Mouse (Mus musculus) kidney, postnatal 25 days (tissue): ENCODE results near the gene Il2ra.

Source experiments
- DNase-seq, 2 experiments: peaks; one replicate each; pipeline ENCODE4 v3.0.0; 2021; ENCODE audit warnings: mixed read lengths in 2 of 2

The Il2ra gene

DNA sequence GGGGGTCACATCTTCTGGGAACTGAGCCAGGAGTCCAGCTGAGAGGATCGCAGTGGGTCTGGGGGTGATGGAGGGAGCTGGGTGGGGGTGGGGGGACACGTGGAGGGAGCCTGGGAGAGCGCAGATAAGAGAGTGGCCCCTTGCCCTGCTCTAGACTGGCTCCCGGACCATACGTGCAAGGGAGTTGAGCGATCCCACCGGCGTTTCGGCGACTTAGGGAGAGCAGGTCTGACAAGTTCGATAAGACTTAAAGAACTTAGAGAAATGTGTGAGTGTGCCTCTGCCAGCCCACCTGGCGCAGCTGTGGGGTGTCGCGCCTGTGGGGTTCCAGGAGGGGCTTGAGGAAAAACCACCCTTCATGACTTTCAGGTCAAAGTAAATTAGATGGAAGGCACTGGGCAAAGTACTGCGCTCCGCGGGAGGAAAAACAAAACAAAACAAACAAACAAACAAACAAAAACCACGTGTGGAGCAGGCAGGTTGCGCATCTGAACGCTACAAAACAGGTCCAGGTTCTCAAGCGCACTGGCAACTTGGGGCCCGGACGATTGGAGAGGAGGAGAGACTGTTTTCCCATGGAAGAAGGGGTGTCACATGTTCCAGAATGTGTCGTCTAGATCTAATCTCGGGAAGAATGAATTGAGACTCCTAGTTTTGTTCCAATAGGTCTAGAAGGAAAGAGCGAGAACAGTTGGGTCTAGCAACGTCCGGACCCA is 63.6 kb downstream of the Il2ra start:
- DNase-seq: no peak

DNA sequence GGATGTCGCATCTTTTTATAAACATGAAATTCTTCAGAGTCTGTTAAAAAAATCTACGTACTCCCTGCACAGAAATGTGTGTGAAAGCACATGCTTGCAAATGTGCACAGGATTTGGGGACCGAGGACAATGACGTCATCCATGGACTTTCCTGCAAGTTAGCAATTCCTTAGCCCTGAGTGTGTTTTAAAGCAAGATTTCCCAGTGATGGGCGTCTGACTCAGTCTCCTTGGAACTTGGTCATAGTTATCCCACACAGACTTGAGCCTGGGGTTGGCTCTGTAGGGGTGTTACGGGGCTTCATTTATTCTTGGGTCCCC is 64.1 kb downstream of the Il2ra start:
- DNase-seq: no peak

DNA sequence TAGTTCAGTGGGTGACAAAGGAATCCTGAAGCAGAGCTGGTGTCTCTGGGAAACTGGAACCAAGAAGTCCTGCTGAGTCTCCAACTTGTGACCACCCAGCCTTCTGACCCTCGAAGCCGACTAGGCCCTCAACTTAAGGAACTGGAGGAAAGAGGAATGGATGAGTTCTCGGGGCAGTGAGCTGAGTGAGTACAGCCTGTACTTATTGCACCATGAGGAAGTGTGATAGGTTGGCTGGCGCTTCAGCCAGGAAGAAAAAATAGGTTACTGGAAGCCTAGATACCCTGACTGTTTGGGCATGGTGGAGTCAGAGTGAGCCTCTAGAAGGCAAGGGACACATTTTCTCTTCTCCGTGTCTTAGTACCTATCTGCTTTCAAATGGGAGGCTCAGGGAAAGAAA is 65.9 kb downstream of the Il2ra start:
- DNase-seq: no peak

DNA sequence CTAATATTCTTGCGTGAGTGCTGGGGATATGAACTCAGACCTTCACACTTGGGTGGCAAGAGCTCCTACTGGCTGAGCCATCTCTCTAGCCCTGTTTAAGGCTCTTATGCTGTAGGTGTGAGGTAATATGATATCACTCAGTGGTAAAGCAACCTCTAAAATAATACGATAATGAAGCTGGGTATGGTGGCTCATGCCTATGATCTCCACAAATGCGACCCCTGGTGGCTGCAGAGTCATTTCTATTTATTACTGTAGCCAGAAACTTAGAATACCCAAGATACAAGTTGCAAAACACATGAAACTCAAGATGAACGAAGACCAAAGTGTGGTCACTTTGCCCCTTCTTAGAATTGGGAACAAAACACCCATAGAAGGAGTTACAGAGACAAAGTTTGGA is 67.5 kb downstream of the Il2ra start:
- peak; percentile 47 to 78 for DNase-seq

DNA sequence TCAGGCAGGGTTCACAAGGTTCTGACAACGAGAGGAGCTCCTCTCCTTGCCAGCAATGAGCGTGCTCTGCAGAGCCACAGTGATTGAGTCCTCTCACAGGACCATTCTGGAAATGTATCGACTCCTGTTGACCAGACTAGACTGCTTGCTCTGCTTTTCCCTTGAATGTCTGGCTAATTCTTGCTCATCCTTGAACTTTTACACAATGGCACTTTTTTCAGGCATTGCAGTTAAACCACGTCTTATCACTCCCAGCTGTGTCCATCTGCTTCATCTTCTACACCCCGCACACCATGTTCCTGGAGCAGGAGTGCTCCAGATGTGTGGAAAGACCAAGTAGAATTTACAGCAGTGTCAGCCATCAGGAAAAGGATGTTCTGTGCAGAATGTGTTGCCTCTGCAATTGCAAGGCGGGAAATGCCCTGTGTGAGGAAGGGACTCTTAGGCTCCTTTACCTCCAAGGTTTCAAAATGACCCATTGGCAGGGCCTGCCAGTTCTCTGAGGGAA is 69.9 kb downstream of the Il2ra start:
- DNase-seq: no peak

DNA sequence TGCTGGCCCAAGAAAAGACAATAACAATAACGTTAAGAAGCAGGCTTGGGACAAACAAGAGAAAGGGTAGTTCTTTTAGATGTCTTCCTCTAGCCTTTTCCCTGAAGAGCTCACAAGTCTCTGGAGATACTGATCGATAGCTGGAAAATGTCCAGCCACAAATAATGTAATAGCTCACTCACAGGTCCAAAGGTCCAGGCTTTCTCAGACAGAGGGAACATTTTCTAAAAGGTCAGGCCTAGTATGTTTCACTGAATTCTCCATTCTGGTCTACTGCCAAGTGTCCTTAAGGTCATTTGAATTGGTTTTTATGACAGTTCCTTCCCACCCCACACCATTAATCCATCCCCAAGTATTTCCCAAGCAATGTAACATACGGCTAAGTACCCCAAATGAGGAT is 70.4 kb downstream of the Il2ra start:
- no peak for DNase-seq

DNA sequence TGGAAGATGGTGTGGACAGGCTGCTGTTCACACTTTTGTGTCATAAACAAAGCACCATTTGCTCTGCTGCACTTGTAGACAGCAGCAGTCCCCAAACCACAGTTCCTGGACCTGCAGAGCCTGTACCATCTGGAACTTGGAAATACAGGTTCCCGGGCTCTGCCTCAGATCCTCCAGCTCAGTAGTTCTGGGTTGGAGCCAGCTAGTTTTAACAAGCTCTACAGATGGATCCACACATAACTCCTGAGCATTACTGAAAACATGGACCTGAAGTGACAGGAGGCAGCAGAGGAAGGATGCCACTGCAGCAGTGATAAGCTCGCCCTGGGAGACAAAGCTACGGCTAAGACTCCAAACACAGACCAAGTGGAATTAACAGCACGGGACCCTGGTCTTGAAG is 71.9 kb downstream of the Il2ra start:
- DNase-seq: no peak

DNA sequence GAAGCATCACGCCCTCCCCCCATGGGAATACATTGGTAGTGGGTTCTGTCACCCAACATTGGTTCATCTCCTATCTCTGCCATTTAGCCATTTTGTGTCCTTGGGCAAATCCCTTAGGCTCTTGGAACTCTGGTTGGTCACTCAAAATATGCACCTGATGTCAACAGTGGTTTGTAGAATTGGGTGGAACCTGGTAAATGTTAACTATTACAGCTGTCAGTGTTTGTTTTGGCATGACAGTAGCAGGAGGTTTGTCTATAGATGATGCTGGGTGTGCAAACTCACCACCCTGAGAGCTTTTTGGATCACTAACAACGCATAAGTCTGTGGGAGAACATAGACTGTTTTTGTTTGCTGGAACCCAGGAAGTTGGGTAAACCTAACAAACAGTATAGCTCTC is 76.0 kb downstream of the Il2ra start:
- no peak for DNase-seq

DNA sequence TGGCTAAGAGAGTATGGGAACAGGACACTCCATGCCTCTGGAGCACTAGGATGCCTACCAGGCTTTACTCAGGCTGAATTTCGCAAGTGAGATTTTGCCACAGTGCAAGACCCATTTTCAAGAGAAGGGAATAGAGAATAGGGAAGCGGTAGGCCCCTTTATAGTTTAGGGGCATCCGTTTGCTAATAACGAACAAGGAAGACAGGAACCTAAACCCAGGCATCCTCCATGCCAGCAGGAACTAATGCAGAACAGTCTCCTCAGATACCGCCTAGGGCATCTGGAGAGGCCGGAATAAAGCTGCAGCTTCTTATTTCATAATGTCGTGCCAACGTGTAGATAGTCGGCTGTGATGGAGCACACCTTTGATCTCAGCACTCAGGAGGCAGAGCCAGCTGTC is 80.0 kb downstream of the Il2ra start:
- DNase-seq: no peak

DNA sequence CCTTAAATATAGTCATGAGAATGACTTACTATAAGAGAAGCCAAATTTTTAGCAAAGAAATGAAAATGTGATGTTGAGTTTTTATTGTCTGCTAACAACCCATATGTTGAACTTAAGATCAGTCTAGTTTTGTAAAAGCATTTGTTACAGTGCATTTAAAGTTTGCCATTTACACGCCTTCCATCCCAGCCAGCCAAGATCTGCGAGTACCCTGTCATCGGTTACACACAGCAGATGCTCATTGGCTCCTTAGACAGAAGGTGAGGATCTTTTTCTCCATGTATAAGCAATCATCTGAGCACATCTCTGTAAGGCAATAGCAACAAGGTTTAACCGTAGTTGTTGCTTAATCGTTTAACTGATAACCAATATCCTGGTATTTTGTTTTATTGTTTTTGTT is 85.0 kb downstream of the Il2ra start:
- DNase-seq: no peak

DNA sequence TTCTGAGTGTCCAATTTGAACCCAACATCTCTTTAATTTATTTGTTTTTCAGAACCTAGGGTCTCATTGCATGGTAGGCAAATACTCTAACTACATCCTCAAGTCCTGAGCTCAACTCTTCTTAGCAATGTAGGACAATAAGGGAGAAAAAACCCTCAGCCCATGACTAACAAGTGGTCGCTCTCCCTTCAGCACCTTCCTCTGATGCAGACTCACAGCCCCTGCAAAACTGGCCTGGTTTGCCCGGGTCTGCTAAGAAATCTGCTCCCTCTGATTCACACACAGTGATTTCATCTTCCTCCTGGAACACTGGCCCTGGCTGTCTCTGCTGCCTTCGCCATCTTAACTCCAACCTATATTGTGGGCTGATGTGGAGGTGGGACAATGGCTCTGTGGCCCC is 86.5 kb downstream of the Il2ra start:
- no peak for DNase-seq

DNA sequence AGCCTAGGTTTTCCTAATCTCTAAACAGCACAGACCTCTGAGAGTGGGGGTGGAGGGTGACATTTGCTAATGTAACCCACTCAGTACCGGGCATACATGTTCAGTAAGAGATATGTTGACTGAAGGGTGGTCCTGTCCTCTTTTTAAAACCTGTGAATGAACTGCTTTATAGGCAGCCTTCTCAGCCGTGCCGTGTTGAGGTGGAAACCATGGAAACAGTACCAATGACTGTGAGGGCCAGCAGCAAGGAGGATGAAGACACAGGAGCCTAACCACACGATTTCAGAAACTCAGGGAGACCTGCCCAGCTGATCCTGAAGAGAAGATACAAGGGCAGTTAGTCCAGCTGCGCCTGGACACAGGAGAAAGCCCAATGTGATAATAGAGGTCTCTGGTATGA is 90.4 kb downstream of the Il2ra start:
- DNase-seq: no peak

DNA sequence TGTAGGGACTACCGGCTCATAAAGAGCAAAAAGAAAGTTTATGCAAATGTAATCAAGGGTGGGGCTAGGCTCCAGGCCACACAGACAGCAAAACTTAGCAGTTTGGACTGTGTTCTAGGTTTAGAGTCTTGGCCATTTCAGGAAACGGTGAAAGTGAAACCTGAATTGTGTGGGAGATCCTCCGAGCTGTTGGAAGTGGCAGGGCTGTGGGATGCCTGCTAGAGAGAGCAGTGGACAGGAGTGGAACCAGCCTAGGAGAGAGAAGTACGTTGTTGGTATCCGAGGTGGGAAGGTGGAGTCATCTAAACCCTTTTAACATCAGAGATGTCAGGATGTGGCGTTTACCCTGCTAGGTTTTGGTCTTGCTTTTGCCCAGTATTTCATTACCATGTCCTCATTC is 93.2 kb downstream of the Il2ra start:
- no peak for DNase-seq

DNA sequence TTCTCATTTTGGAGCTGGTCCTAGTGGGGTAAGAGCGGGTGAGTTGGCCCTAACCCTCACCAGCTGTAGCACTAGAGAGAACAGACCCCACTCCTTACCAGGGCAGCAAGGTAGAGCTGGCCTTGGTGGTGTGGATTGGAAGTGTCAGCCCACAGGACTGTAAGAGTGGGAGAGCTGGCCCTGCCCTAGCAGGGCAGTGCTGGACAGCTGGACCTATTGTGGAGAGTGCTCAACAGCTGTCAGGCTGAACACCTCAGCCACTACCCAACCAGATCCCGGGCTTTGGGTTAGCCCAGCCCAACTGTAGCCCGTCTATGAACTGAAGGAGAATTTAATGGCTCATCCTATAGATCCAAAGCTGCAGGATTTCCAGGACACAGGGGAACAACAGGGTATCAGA is 96.2 kb downstream of the Il2ra start:
- no peak for DNase-seq

DNA sequence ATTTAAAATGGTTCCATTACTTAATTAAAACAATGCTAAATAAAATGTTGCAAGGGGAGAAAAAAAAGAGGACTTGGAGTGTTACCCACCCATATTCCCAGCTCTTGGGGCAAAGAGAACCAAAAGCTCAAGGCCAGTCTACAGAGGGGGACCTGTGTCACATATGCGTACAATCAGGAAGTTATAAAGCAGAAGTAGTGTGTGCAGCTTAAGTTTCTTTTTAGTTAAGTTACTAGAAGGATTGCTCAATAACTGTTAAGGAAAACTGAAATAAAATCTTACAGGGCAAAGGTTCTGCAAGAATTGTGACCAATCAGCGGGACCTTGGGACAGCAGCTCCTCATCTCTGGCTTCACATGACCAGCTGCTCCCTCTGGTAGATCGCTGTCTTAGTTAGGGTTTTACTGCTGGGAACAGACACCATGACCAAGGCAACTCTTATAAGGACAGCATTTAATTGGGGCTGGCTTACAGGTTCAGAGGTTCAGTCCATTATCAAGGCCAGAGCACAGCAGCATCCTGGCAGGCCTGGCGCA is 97.0 kb downstream of the Il2ra start:
- DNase-seq: no peak
